Mouse (Mus musculus) cortical plate, adult 2 months (tissue): ENCODE results near the gene Hdgfl3.

Experiments used
- CTCF ChIP-seq: fragments of 200-500 bp; IDR thresholded peaks from 2 replicates; pipeline ENCODE4 v1.5.1; 2011; ENCODE audit warnings: mild to moderate bottlenecking, control low read depth, low read length; ENCODE audit not compliant: insufficient read depth; ENCODE audit errors: extremely low read depth
- POLR2A ChIP-seq: fragments of 200-500 bp; IDR thresholded peaks from 2 replicates; pipeline ENCODE4 v1.6.1; 2011; ENCODE audit warnings: mild to moderate bottlenecking, low read length, control low read depth; ENCODE audit not compliant: insufficient read depth; ENCODE audit errors: extremely low read depth

DNA sequence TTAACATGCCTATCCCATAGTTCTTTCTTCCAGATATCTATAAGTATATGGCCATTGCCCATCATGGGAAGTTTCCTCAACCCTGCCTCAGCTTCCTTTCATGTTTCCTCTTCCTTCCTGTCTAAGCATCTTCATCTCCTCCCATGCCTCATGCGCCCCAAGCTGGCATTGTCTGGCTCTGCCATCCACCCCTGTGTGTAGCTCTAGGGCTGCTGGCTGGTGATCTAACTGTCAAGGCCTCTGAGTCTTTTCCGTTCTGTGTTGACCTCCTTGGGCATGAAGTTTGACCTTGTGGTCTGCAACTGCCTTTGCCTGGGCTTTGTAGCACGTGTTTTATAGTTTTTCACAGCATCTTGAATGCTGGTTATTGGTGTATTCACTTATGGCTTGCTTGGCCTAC lies 89.0 kb downstream of the Hdgfl3 start:
- TF ChIP-seq CTCF (no peak), POLR2A (no peak)
